Mouse (Mus musculus) hindbrain, embryonic 16.5 days (tissue): ENCODE results near the gene Trpc1. TPM values are rescaled to one million over a fixed set of nuclear protein-coding genes. Genes with fewer than 3 reads are reported as not detected.

Experiments used
- ATAC-seq: fragments of 200-750 bp; cut with Nextera tagmentation; 2 replicates; pipeline ENCODE4 v1.8.0; 2017; ENCODE audit warnings: moderate TSS enrichment, moderate library complexity
- H3K27ac ChIP-seq: fragments of 300-500 bp; sonication (generic); 2 replicates; pipeline ENCODE4 v1.5.1; 2014; ENCODE audit warnings: low read depth, mild to moderate bottlenecking, control low read depth, low read length, moderate library complexity
- H3K27me3 ChIP-seq: fragments of 300-500 bp; sonication (generic); replicated peaks from 2 replicates; pipeline ENCODE4 v1.6.1; 2014; ENCODE audit warnings: low read length; ENCODE audit not compliant: control insufficient read depth, insufficient read depth
- H3K36me3 ChIP-seq: fragments of 300-500 bp; sonication (generic); 2 replicates; pipeline ENCODE4 v1.6.1; 2014; ENCODE audit warnings: mild to moderate bottlenecking, low read length, moderate library complexity, mixed read lengths; ENCODE audit not compliant: control insufficient read depth, insufficient read depth
- H3K4me1 ChIP-seq: fragments of 300-500 bp; sonication (generic); 2 replicates; pipeline ENCODE4 v1.6.1; 2014; ENCODE audit warnings: low read depth, low read length; ENCODE audit not compliant: control insufficient read depth, insufficient read depth
- H3K4me2 ChIP-seq: fragments of 300-500 bp; sonication (generic); 2 replicates; pipeline ENCODE4 v1.6.1; 2014; ENCODE audit warnings: mild to moderate bottlenecking, low read length, control low read depth, moderate library complexity
- H3K4me3 ChIP-seq: fragments of 300-500 bp; sonication (generic); 2 replicates; pipeline ENCODE4 v1.5.1; 2014; ENCODE audit warnings: mild to moderate bottlenecking, low read length, control low read depth, moderate library complexity
- H3K9ac ChIP-seq: fragments of 300-500 bp; sonication (generic); 2 replicates; pipeline ENCODE4 v1.6.1; 2014; ENCODE audit warnings: low read depth, mild to moderate bottlenecking, control low read depth, low read length, moderate library complexity
- H3K9me3 ChIP-seq: fragments of 300-500 bp; sonication (generic); 2 replicates; pipeline ENCODE4 v1.6.1; 2014; ENCODE audit warnings: mild to moderate bottlenecking, low read length, moderate library complexity; ENCODE audit not compliant: control insufficient read depth
- WGBS: fragments of 180-500 bp; shearing (Covaris S2); extraction: QIAGEN DNeasy Blood & Tissue Kit; methylation state at CpG from one replicate; pipeline ENCODE4 v1.1.7; 2014; 5-methylcytosine and 5-hydroxymethylcytosine counted together
- polyA plus RNA-seq: library from polyadenylated mRNA; unstranded; fragments of >200 nt; fragmentation: Nextera tagmentation; extraction: Ambion mirVana; gene quantifications from 2 replicates; pipeline ENCODE4 v1.2.1, GENCODE M21; 2015

The Trpc1 gene
- polyA plus RNA-seq, 1 experiment from 2014 or later: 7.2 TPM

DNA sequence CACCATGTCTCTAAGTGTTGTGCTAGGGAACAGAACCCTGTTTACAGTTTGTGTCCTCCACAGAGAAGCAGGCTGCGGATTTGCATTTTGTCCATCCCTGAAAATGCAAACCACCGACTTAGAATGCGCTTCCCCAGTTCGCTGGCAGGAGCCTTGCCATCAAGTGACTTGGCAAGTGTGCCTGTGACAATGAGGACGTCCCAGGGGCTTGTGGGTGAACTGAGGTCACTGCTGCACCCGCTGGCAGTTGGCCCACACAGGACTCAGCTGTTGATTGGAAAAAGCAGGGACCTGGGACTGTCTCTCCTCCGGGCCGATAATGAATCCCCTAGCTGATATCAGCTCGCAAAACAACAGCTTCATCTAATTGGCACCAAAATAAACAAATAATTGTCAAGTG lies 82.3 kb downstream of the Trpc1 start:
- Histone ChIP-seq H3K9me3 (no peaks in the 10 kb centered on the region), H3K27ac (no peak overlapping the region), H3K9ac (no peak overlapping the region), H3K4me1 (peaks cover 12% of the 10 kb centered on the region), H3K4me2 (peak overlapping the region; percentile 0; the same call in 1 of the 2 replicates), H3K27me3 (no peaks in the 10 kb centered on the region), H3K36me3 (no peaks in the 10 kb centered on the region), H3K4me3 (no peak overlapping the region)
- 11% methylated on average over 9 of the region's 9 CpGs for WGBS
- peak; percentile 53; the same call in 1 of the 2 replicates for ATAC-seq

DNA sequence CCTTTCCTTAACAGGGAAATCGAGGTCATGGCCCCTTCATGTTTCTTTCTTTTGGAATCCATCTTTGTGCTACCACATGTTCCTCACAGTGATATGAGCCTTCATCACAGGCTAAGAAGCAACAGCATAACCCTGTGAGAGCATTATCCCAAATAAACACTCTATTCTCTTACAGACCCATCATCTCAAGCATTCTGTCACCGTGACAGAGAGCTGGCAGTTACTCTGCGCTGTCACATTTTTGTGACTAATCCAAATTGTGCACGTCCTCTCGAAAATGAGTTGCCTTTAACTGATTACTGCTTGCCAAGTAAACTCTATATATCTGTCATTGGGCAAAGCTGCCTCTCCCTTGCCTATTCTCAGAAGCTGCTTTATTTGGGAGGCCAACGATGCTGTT lies 84.3 kb downstream of the Trpc1 start:
- Histone ChIP-seq H3K4me1 (peaks cover 12% of the 10 kb centered on the region), H3K27me3 (no peaks in the 10 kb centered on the region), H3K9me3 (no peaks in the 10 kb centered on the region), H3K4me3 (no peak overlapping the region), H3K36me3 (no peaks in the 10 kb centered on the region), H3K27ac (no peak overlapping the region), H3K9ac (no peak overlapping the region), H3K4me2 (no peak overlapping the region)
- no peak for ATAC-seq
- WGBS: 84% methylated on average over 6 of the region's 6 CpGs

- Histone ChIP-seq H3K4me2 (no peak overlapping the region), H3K27me3 (no peaks in the 10 kb centered on the region), H3K27ac (no peak overlapping the region), H3K4me3 (no peak overlapping the region), H3K9me3 (no peaks in the 10 kb centered on the region), H3K4me1 (peaks cover 12% of the 10 kb centered on the region), H3K36me3 (no peaks in the 10 kb centered on the region), H3K9ac (no peak overlapping the region)
- ATAC-seq: peak; percentile 52
- 31% methylated on average over 10 of the region's 10 CpGs for WGBS
Observed at GRCm38 (mm10) chr9:95664290-95664989, 85.7 kb downstream of the Trpc1 start.

DNA sequence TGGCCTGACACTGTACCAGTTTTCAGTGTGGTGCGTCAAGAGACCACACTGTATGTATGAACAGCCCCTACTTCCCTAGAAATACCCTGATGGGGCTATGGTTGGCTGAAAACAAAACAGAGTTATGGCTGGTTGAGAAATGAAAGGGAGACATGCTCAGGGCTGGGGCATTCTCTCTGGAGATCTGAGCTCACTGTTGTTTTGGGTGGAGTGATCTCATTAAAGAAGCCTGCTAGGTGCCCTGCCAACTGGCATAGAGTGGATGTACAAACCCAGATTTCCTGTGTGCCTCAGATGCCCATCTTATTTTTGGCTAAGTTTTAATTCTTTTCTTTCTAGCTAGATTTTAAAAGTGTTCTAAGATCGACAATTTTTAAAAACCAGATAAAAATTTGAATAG lies 92.2 kb downstream of the Trpc1 start:
- H3K9me3 ChIP-seq: no peaks in the 10 kb centered on the region
- ATAC-seq: no peak

More for the DNA sequence above, 92.2 kb downstream of the Trpc1 start:
- no peaks in the 10 kb centered on the region for H3K4me1 ChIP-seq
- no peak overlapping the region for H3K4me3 ChIP-seq
- no peaks in the 10 kb centered on the region for H3K27me3 ChIP-seq
- H3K4me2 ChIP-seq: no peak overlapping the region
- 89% methylated on average over 2 of the region's 2 CpGs for WGBS
- H3K27ac ChIP-seq: no peak overlapping the region
- no peaks in the 10 kb centered on the region for H3K36me3 ChIP-seq
- no peak overlapping the region for H3K9ac ChIP-seq

Other genes starting within 250 kb of the Trpc1 start
- 107 and 108 TPM in 2 replicates for gene U2surp, start 238.4 kb downstream of the Trpc1 start, polyA plus RNA-seq
- 5.0 and 6.1 TPM in 2 replicates for gene Paqr9, start 190.7 kb downstream of the Trpc1 start, polyA plus RNA-seq
- 1.8 and 2.2 TPM in 2 replicates for gene Pcolce2, start 112.8 kb downstream of the Trpc1 start, polyA plus RNA-seq
- 2.9 and 3.2 TPM in 2 replicates for gene Pls1, start 94.9 kb upstream of the Trpc1 start, polyA plus RNA-seq
- 9.1 and 9.3 TPM in 2 replicates for gene Atr, start 107.2 kb upstream of the Trpc1 start, polyA plus RNA-seq
- gene Xrn1, start 204.4 kb upstream of the Trpc1 start, polyA plus RNA-seq: 12.9 and 13.9 TPM in 2 replicates